Mouse (Mus musculus): Measurements from ENCODE around the gene Nms. TPM values are rescaled to one million over a fixed set of nuclear protein-coding genes. Genes with fewer than 3 reads are reported as not detected.

Gene Nms
- polyA plus RNA-seq (2017; shearing (Covaris generic)) = not detected

DNA sequence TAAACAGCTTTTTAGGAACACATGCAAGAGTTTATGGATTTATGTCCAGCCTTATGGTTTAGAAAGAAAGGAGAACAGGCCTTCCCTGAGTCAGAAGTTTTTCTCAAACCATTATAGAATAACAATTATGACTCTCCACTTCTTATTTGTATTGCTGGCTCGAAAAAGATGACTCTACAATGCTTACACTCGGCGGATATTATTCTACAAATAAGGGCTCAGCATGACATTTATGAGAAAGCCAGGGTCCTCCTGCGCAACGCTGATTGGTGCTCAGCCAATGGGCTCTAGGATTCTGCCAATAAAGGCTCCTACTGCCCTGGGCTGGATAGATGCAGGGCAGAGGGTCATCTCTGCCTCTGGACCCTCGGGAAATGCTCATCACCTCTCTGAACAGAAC lies at the start of gene Nms:
TSS of gene Nms (plus strand) at position 301 of the 400 bp plus-strand sequence.

DNA sequence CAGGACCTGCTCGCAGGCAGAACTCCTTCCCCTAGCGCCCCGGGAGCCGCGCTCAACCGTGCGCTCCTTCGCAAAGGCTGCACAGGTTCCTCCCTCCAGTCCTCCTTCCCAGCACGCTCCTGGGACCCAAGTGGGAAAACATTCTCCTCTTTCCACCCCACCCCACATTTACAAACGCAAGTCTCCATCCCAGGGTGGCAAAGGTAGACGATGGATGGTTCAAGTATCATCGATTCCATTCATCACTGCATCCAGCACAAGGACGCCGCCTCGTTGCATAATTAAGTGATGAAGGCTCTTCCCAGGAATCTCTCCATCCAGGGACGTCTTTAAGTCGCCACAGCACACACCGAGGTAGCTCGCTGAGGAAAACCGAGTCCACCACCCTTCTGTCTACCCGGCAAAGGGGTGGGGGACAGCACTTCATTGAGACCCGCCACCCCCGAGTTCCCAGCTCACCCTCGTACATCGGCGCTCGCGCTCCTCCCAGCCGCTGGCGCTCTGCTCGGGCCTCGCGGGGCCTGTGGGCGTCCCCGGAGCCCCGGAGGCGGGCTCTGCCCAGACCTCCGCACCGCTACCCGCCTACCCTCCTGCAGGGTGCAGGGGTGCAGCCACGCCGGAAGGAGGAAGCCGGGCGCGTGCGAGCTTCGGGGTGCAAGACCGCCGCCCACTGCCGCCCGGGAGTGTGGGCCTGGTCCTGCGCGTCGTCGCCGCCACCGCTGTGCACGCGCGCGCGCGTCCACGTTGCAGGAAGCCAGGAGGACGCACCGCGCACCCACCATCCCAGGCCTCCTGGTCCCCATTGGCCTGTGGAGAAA lies 41.3 kb upstream of the Nms start, which contains the start of gene Chst10:
TSS of gene Chst10 (minus strand) at position 731 of the 818 bp plus-strand sequence.

DNA sequence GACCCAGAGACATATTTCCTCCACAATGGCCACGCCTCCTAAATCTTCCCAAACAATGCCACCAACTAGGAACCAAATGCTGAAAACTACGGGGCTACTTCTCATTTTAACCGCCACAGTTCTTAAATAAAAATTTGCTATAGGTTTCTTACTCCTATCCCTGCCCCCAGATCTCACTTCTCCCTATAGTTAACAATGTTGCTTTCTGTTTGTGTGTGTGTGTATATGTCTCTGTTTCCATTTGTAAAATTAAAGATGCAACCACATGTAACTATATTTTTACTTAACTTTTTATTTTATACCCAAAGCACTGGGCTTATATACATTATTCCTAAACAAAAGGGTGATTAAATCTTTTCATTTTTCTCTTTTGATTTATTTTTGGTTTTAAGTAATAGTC lies 46.4 kb downstream of the Nms start, which contains the start of gene Pdcl3:
TSS of gene Pdcl3 (plus strand) at position 301 of the 400 bp plus-strand sequence.

Other genes starting within 250 kb of the Nms start
- 0.12 TPM for gene Lonrf2, start 102.4 kb upstream of the Nms start, polyA plus RNA-seq (2017; shearing (Covaris generic))
- 16.4 TPM for gene Chst10, start 41.0 kb upstream of the Nms start, polyA plus RNA-seq (2017; shearing (Covaris generic))
- gene Pdcl3, start 46.5 kb downstream of the Nms start, polyA plus RNA-seq (2017; shearing (Covaris generic)) = 66.5 TPM